Mouse (Mus musculus) urinary bladder, postnatal 4 days (tissue): ENCODE results near the gene Tmem234.

Source experiments
- DNase-seq, 2 experiments: peaks; one replicate each; pipeline ENCODE4 v3.0.0; 2021 to 2022; ENCODE audit warnings: low spot score in 2 of 2

Tmem234 gene

GRCm38 (mm10) chr4:129622120-129622802 is 21.8 kb downstream of the Tmem234 start:
- no peak for DNase-seq

- no peak for DNase-seq
Measured at GRCm38 (mm10) chr4:129622803-129623535, 22.5 kb downstream of the Tmem234 start.

GRCm38 (mm10) chr4:129623681-129624091 is 23.2 kb downstream of the Tmem234 start, which contains the start of gene Ccdc28b:
Gene Ccdc28b (minus strand): TSS chr4:129623947.
- DNase-seq = no peak

GRCm38 (mm10) chr4:129624281-129625028 is 24.0 kb downstream of the Tmem234 start:
- DNase-seq = peak; percentile 80 to 83

GRCm38 (mm10) chr4:129625029-129625370 is 24.5 kb downstream of the Tmem234 start:
- DNase-seq = no peak

GRCm38 (mm10) chr4:129625496-129625895 is 25.0 kb downstream of the Tmem234 start:
- no peak for DNase-seq

- no peak for DNase-seq
Measured at GRCm38 (mm10) chr4:129626035-129626434, 25.6 kb downstream of the Tmem234 start.

GRCm38 (mm10) chr4:129630944-129631343 is 30.5 kb downstream of the Tmem234 start:
- DNase-seq = no peak

GRCm38 (mm10) chr4:129631867-129632266 is 31.4 kb downstream of the Tmem234 start:
- no peak for DNase-seq

- no peak for DNase-seq
Measured at GRCm38 (mm10) chr4:129633852-129634251, 33.4 kb downstream of the Tmem234 start.

GRCm38 (mm10) chr4:129639221-129639620 is 38.8 kb downstream of the Tmem234 start:
- no peak for DNase-seq

GRCm38 (mm10) chr4:129640101-129640637 is 39.7 kb downstream of the Tmem234 start:
- DNase-seq = no peak

GRCm38 (mm10) chr4:129640638-129641467 is 40.4 kb downstream of the Tmem234 start, which contains the start of gene Txlna:
Gene Txlna (minus strand): TSS chr4:129641065.
- DNase-seq = peak; percentile 95 to 96

- DNase-seq = no peak
Measured at GRCm38 (mm10) chr4:129641756-129642155, 41.3 kb downstream of the Tmem234 start.

GRCm38 (mm10) chr4:129645204-129645603 is 44.7 kb downstream of the Tmem234 start:
- no peak for DNase-seq

GRCm38 (mm10) chr4:129648656-129649055 is 48.2 kb downstream of the Tmem234 start:
- DNase-seq = no peak

- no peak for DNase-seq
Measured at GRCm38 (mm10) chr4:129650359-129650758, 49.9 kb downstream of the Tmem234 start.

- no peak for DNase-seq
Measured at GRCm38 (mm10) chr4:129654770-129655169, 54.3 kb downstream of the Tmem234 start.

GRCm38 (mm10) chr4:129661584-129661983 is 61.1 kb downstream of the Tmem234 start:
- DNase-seq = no peak

- no peak for DNase-seq
Measured at GRCm38 (mm10) chr4:129662255-129662813, 61.9 kb downstream of the Tmem234 start.
